Mouse (Mus musculus) heart, postnatal 36 days (tissue): Measurements from ENCODE around the gene Cgnl1. TPM values are rescaled to one million over a fixed set of nuclear protein-coding genes. Genes with fewer than 3 reads are reported as not detected.
A peak's percentile ranks its signal among the peaks of the same experiment; 100 is the strongest.

Experiments used
- DNase-seq, 2 experiments: peaks; one replicate each; pipeline ENCODE4 v3.0.0; 2021 to 2022
- intact Hi-C: fragments of 180-260 bp; cut with DNase I; formaldehyde crosslinking; loops from one replicate; pipeline ENCODE4 v1.15.1; 2025
- total RNA-seq, 2 experiments: library from RNA; stranded (reverse); gene quantifications; 2 replicates each; pipeline ENCODE4 v1.2.3; 2021

The Cgnl1 gene
- total RNA-seq, 2 experiments from 2014 or later, result 31.9 to 38.4 TPM

- intact Hi-C loops, result no loop called here
- DNase-seq, result no peak
Observed at GRCm38 (mm10) chr9:71727233-71727632, 44.2 kb downstream of the Cgnl1 start.

GRCm38 (mm10) chr9:71726121-71726520, 45.3 kb downstream of the Cgnl1 start:
- peak; percentile 64 to 67 for DNase-seq
- intact Hi-C loops, result no loop called here

GRCm38 (mm10) chr9:71722366-71722765, 49.0 kb downstream of the Cgnl1 start:
- DNase-seq, result no peak
- intact Hi-C loops, result no loop called here

- intact Hi-C loops, result loop anchor here (5.0 kb wide), 1 partner anchor 90 kb away; no protein-coding TSS in a partner anchor
- DNase-seq, result no peak
Observed at GRCm38 (mm10) chr9:71716995-71717394, 54.4 kb downstream of the Cgnl1 start.

GRCm38 (mm10) chr9:71710776-71711175, 60.6 kb downstream of the Cgnl1 start:
- DNase-seq, result no peak
- intact Hi-C loops, result no loop called here

GRCm38 (mm10) chr9:71709199-71709598, 62.2 kb downstream of the Cgnl1 start:
- intact Hi-C loops, result loop anchor here (10.0 kb wide), 1 partner anchor 54 kb away; no protein-coding TSS in a partner anchor
- DNase-seq, result no peak

- DNase-seq, result no peak
- intact Hi-C loops, result loop anchor here (10.0 kb wide), 1 partner anchor 53 kb away; no protein-coding TSS in a partner anchor
Observed at GRCm38 (mm10) chr9:71707989-71708388, 63.4 kb downstream of the Cgnl1 start.

GRCm38 (mm10) chr9:71704332-71705014, 66.9 kb downstream of the Cgnl1 start:
- intact Hi-C loops, result loop anchor here (10.0 kb wide), 1 partner anchor 50 kb away; no protein-coding TSS in a partner anchor
- DNase-seq, result no peak

GRCm38 (mm10) chr9:71699087-71699486, 72.3 kb downstream of the Cgnl1 start:
- intact Hi-C loops, result no loop called here
- no peak for DNase-seq

GRCm38 (mm10) chr9:71698116-71698515, 73.3 kb downstream of the Cgnl1 start:
- intact Hi-C loops, result no loop called here
- no peak for DNase-seq

- intact Hi-C loops, result no loop called here
- DNase-seq, result no peak
Observed at GRCm38 (mm10) chr9:71697189-71697588, 74.2 kb downstream of the Cgnl1 start.

GRCm38 (mm10) chr9:71696762-71697161, 74.6 kb downstream of the Cgnl1 start:
- intact Hi-C loops, result no loop called here
- DNase-seq, result peak; percentile 47 to 57

- intact Hi-C loops, result no loop called here
- DNase-seq, result no peak
Observed at GRCm38 (mm10) chr9:71695133-71695532, 76.3 kb downstream of the Cgnl1 start.

- DNase-seq, result no peak
- intact Hi-C loops, result no loop called here
Observed at GRCm38 (mm10) chr9:71694223-71694622, 77.2 kb downstream of the Cgnl1 start.

GRCm38 (mm10) chr9:71693771-71694170, 77.6 kb downstream of the Cgnl1 start:
- intact Hi-C loops, result no loop called here
- no peak for DNase-seq

GRCm38 (mm10) chr9:71692165-71692564, 79.2 kb downstream of the Cgnl1 start:
- intact Hi-C loops, result no loop called here
- no peak for DNase-seq

GRCm38 (mm10) chr9:71689369-71690073, 81.9 kb downstream of the Cgnl1 start:
- intact Hi-C loops, result loop anchor here (1.0 kb wide), 1 partner anchor 21 kb away; no protein-coding TSS in a partner anchor
- DNase-seq, result no peak

GRCm38 (mm10) chr9:71686463-71686862, 84.9 kb downstream of the Cgnl1 start:
- intact Hi-C loops, result no loop called here
- DNase-seq, result no peak

GRCm38 (mm10) chr9:71684772-71685171, 86.6 kb downstream of the Cgnl1 start:
- intact Hi-C loops, result no loop called here
- DNase-seq, result no peak

- no peak for DNase-seq
- intact Hi-C loops, result no loop called here
Observed at GRCm38 (mm10) chr9:71680381-71680780, 91.0 kb downstream of the Cgnl1 start.

- DNase-seq, result peak; percentile 58 to 64
- intact Hi-C loops, result no loop called here
Observed at GRCm38 (mm10) chr9:71679103-71679815, 92.1 kb downstream of the Cgnl1 start.
